Mouse (Mus musculus) lung, postnatal 0 days (tissue): ENCODE results near the gene Gadd45g.

ENCODE experiments used
- CTCF ChIP-seq: IDR thresholded peaks from 2 replicates; pipeline ENCODE4 v1.5.1; 2016; ENCODE audit warnings: antibody characterized with exemption, mild to moderate bottlenecking
- EP300 ChIP-seq: IDR thresholded peaks from 2 replicates; pipeline ENCODE4 v1.6.1; 2016; ENCODE audit warnings: antibody characterized with exemption, mild to moderate bottlenecking, control low read depth

- TF ChIP-seq CTCF (no peak), EP300 (no peak)
Observed at GRCm38 (mm10) chr13:51806220-51806619, 40.3 kb upstream of the Gadd45g start.
